Mouse (Mus musculus) frontal cortex, postnatal 14 days (tissue): ENCODE measurements around the gene Stk32b.

Experiments used
- DNase-seq, 2 experiments: peaks; one replicate each; pipeline ENCODE4 v3.0.0; 2022; ENCODE audit warnings: low spot score in 2 of 2

Stk32b gene

GRCm38 (mm10) chr5:37716505-37717372 is at the start of gene Stk32b:
Stk32b (minus strand) TSS chr5:37717171.
- DNase-seq: peak; percentile 17 to 28

GRCm38 (mm10) chr5:37765851-37766250 is 48.9 kb upstream of the Stk32b start:
- DNase-seq: no peak

- no peak for DNase-seq
Measured at GRCm38 (mm10) chr5:37762046-37762445, 45.1 kb upstream of the Stk32b start.

- no peak for DNase-seq
Measured at GRCm38 (mm10) chr5:37753366-37753765, 36.4 kb upstream of the Stk32b start.

- DNase-seq: peak; percentile 50 to 74
Measured at GRCm38 (mm10) chr5:37752027-37752967, 35.3 kb upstream of the Stk32b start.

GRCm38 (mm10) chr5:37743889-37744707 is 27.1 kb upstream of the Stk32b start:
- no peak for DNase-seq

GRCm38 (mm10) chr5:37736213-37736612 is 19.2 kb upstream of the Stk32b start:
- no peak for DNase-seq

GRCm38 (mm10) chr5:37735224-37735623 is 18.3 kb upstream of the Stk32b start, which contains the start of gene Cytl1:
Cytl1 (plus strand) TSS chr5:37735519.
- no peak for DNase-seq

- no peak for DNase-seq
Measured at GRCm38 (mm10) chr5:37730781-37731180, 13.8 kb upstream of the Stk32b start.

- no peak for DNase-seq
Measured at GRCm38 (mm10) chr5:37725220-37725886, 8.4 kb upstream of the Stk32b start.

- no peak for DNase-seq
Measured at GRCm38 (mm10) chr5:37720670-37721069, 3.7 kb upstream of the Stk32b start.

- DNase-seq: peak; percentile 17 to 44
Measured at GRCm38 (mm10) chr5:37717384-37717963, 503 bp upstream of the Stk32b start.

- DNase-seq: no peak
Measured at GRCm38 (mm10) chr5:37709257-37709904, 7.6 kb downstream of the Stk32b start.

GRCm38 (mm10) chr5:37708124-37708523 is 8.8 kb downstream of the Stk32b start:
- no peak for DNase-seq

GRCm38 (mm10) chr5:37704962-37705361 is 12.0 kb downstream of the Stk32b start:
- no peak for DNase-seq

- no peak for DNase-seq
Measured at GRCm38 (mm10) chr5:37699757-37700156, 17.2 kb downstream of the Stk32b start.

GRCm38 (mm10) chr5:37697286-37697685 is 19.7 kb downstream of the Stk32b start:
- peak in 1 of 2 experiments; percentile 17 for DNase-seq

GRCm38 (mm10) chr5:37695773-37696172 is 21.2 kb downstream of the Stk32b start:
- DNase-seq: no peak

GRCm38 (mm10) chr5:37692759-37693158 is 24.2 kb downstream of the Stk32b start:
- DNase-seq: no peak

- peak in 1 of 2 experiments; percentile 6 for DNase-seq
Measured at GRCm38 (mm10) chr5:37670781-37671180, 46.2 kb downstream of the Stk32b start.
